Mouse (Mus musculus): ENCODE results near the gene Stox1.

DNA sequence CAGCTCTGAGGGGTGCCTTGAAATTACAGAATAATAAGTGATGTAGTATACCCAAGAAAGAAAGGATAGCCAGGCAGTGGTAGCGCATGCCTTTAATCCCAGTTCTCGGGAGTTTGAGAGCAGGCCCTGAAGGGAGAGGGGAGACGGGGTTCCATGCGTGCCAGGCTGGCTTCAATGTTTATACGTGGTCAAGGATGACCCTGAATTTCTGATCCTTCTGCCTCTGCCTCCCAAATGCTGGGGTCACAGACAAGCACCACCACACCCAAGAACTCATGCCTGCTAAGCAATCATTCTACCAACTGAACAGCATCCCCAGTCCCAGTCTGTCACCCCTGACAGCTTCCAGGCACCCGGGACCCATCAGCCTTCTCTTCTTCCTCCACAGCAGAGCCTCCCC, 49.7 kb downstream of the Stox1 start:
- no peak for TF ChIP-seq CTCF (IDR thresholded peaks at IDR 0.05; ENCODE audit: control insufficient read depth, insufficient read depth, insufficient read length)
- TF ChIP-seq MYOG (IDR thresholded peaks at IDR 0.05; ENCODE audit: control insufficient read depth, extremely low read depth, insufficient read length) = no peak
- TF ChIP-seq MAX (IDR thresholded peaks at IDR 0.05) = no peak
- TF ChIP-seq FOSL1 (IDR thresholded peaks at IDR 0.05; ENCODE audit: insufficient read depth, low read length, poor library complexity, severe bottlenecking) = no peak
- TF ChIP-seq CEBPB (IDR thresholded peaks at IDR 0.05; ENCODE audit: low read depth) = no peak
- TF ChIP-seq USF1 (IDR thresholded peaks at IDR 0.05; ENCODE audit: low read depth) = no peak
- no peak for TF ChIP-seq MYOD1 (IDR thresholded peaks at IDR 0.05; ENCODE audit: control insufficient read depth, insufficient read length, low read depth)
